Mouse (Mus musculus) neural tube, embryonic 11.5 days (tissue): ENCODE measurements around the gene Dnpep. TPM values are rescaled to one million over a fixed set of nuclear protein-coding genes. Genes with fewer than 3 reads are reported as not detected.

Experiments
- ATAC-seq: fragments of 200-750 bp; cut with Nextera tagmentation; 2 replicates; pipeline ENCODE4 v1.8.0; 2017; ENCODE audit warnings: moderate number of reproducible peaks, mild to moderate bottlenecking, moderate TSS enrichment, moderate library complexity; ENCODE audit not compliant: insufficient read depth, low FRiP score, low TSS enrichment
- DNase-seq: peaks from one replicate; pipeline ENCODE4 v3.0.0-alpha.2; 2015; ENCODE audit warnings: low spot score
- H3K27ac ChIP-seq: fragments of 300-500 bp; sonication (generic); 2 replicates; pipeline ENCODE4 v1.5.1; 2014; ENCODE audit warnings: low read depth, mild to moderate bottlenecking, low read length
- H3K27me3 ChIP-seq: fragments of 300-500 bp; sonication (generic); 2 replicates; pipeline ENCODE4 v1.6.1; 2014; ENCODE audit warnings: mild to moderate bottlenecking, low read length, mixed read lengths; ENCODE audit not compliant: control insufficient read depth, insufficient read depth
- H3K36me3 ChIP-seq: fragments of 300-500 bp; sonication (generic); 2 replicates; pipeline ENCODE4 v1.6.1; 2014; ENCODE audit warnings: mild to moderate bottlenecking, low read length, moderate library complexity, mixed read lengths; ENCODE audit not compliant: control insufficient read depth, insufficient read depth
- H3K4me1 ChIP-seq: fragments of 300-500 bp; sonication (generic); 2 replicates; pipeline ENCODE4 v1.6.1; 2014; ENCODE audit warnings: low read length, mixed read lengths; ENCODE audit not compliant: control insufficient read depth, insufficient read depth
- H3K4me2 ChIP-seq: fragments of 300-500 bp; sonication (generic); 2 replicates; pipeline ENCODE4 v1.6.1; 2014; ENCODE audit warnings: low read depth, mild to moderate bottlenecking, moderate library complexity
- H3K4me3 ChIP-seq: fragments of 300-500 bp; sonication (generic); 2 replicates; pipeline ENCODE4 v1.5.1; 2014; ENCODE audit warnings: low read depth, low read length
- H3K9ac ChIP-seq: fragments of 300-500 bp; sonication (generic); 2 replicates; pipeline ENCODE4 v1.6.1; 2014; ENCODE audit warnings: mild to moderate bottlenecking, low read length
- H3K9me3 ChIP-seq: fragments of 300-500 bp; sonication (generic); 2 replicates; pipeline ENCODE4 v1.6.1; 2016; ENCODE audit warnings: low read length; ENCODE audit not compliant: control insufficient read depth
- WGBS: fragments of 180-500 bp; shearing (Covaris S2); extraction: QIAGEN DNeasy Blood & Tissue Kit; methylation state at CpG from one replicate; pipeline ENCODE4 v1.1.7; 2014; 5-methylcytosine and 5-hydroxymethylcytosine counted together
- polyA plus RNA-seq: library from polyadenylated mRNA; unstranded; fragments of >200 nt; fragmentation: Nextera tagmentation; extraction: Ambion mirVana; gene quantifications from 2 replicates; pipeline ENCODE4 v1.2.1, GENCODE M21; 2014

Dnpep gene
- polyA plus RNA-seq, 1 experiment from 2014 or later, result 182 TPM

DNA sequence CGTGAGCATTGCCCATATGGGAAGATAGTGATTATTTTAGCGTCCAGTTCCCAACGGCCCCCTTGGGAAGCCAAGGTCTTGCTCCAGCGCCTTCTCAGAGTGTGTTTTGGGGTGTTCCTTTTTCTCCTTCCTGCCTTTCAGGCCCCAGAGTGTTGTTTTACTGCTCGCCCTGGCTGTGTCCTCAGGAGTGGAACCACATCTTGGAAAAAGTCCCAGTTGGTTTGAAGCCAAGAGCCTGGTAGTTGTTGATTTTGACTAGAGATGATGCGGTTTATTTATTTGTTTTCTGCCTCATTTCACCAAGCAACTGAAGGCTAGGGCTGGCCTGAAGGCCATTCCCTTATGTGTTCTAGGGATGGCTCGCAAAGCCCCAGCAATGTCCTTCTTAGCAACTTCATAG, 39.5 kb upstream of the Dnpep start:
- ATAC-seq, result no peak
- no peak overlapping the region for H3K9ac ChIP-seq
- WGBS, result 77% methylated on average over 7 of the region's 7 CpGs

DNA sequence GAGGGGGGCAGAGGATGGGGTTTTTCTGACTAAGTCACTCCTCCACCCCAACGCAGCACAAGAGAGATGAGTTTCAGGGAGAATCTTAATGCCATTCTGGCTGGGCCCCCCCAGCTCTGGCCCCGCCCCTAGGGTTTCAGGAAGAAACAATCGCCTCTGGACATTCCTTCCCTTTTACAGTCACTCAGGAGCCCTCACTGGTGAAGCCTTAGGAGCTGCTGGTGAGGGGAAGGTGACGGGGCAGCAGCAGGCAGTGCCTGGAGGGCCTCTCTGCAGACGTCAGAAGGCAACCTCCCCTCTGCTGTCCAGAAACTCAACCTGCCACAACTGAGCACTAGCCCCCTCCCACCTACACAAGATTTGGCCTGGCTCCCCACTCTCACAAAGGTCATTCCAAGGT, 31.5 kb upstream of the Dnpep start:
- no peak overlapping the region for H3K27ac ChIP-seq
- H3K9me3 ChIP-seq, result no peaks in the 10 kb centered on the region
- ATAC-seq (no peak), DNase-seq (no peak)
- H3K4me1 ChIP-seq, result peaks cover 9% of the 10 kb centered on the region
- no peak overlapping the region for H3K4me3 ChIP-seq
- H3K4me2 ChIP-seq, result no peak overlapping the region
- H3K27me3 ChIP-seq, result no peaks in the 10 kb centered on the region
- H3K36me3 ChIP-seq, result no peaks in the 10 kb centered on the region
- no peak overlapping the region for H3K9ac ChIP-seq
- 44% methylated on average over 5 of the region's 5 CpGs for WGBS

More for the DNA sequence above, 39.5 kb upstream of the Dnpep start:
- DNase-seq, result no peak
- Histone ChIP-seq H3K4me2 (no peak overlapping the region), H3K27me3 (peaks cover 31% of the 10 kb centered on the region), H3K4me3 (no peak overlapping the region), H3K36me3 (no peaks in the 10 kb centered on the region), H3K27ac (no peak overlapping the region), H3K9me3 (no peaks in the 10 kb centered on the region), H3K4me1 (no peaks in the 10 kb centered on the region)

GRCm38 (mm10) chr1:75347279-75347678, 29.5 kb upstream of the Dnpep start:
- no peak for DNase-seq
- H3K36me3 ChIP-seq, result no peaks in the 10 kb centered on the region
- peaks cover 12% of the 10 kb centered on the region for H3K4me1 ChIP-seq
- WGBS, result 81% methylated on average over 5 of the region's 5 CpGs
- H3K9ac ChIP-seq, result no peak overlapping the region
- no peak overlapping the region for H3K4me3 ChIP-seq
- H3K27ac ChIP-seq, result no peak overlapping the region
- H3K4me2 ChIP-seq, result no peak overlapping the region
- H3K9me3 ChIP-seq, result no peaks in the 10 kb centered on the region
- no peak for ATAC-seq
- no peaks in the 10 kb centered on the region for H3K27me3 ChIP-seq

DNA sequence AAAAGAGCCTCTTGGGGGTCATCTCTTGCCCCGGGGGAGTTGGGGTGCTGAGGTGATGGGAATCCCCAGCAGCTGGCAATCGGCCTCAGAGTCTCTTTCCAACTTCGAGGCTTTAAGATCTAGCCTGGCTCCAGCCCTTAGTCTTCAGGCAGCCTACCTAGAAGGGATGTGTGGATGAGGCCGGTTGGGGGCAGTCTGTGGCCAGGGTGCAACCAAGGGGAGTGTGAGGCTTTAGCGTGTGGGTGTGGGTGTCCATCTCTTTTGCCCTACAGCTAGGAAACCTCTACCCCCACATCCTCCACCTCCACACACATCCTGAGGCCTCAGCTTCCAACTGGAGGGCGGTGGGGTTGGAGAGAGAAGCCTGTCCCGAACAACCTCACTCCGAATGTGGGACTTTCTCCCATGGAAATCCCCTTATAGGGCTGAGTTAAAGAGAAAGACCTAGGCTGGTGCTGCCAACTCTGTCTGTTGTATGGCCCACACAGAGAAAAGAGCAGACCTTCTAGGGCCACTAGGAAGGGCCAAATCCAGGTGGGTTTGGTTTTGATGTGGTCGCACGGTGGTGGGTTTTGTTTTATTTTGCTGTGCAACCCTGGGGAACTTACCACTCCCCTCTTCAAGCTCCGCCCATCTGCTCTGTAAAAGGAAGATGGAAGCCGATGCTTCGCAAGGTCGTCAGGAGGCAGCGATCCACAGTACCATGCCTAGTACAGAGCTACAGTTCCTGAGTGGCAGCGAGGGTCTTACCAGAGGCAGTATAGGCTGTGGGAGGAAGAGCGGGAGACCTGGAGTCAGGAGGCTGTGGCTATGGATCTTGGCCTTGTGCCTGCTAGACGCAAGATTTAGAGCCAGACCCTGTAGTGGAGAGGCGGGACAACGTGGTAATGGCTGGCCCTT, 27.5 kb upstream of the Dnpep start:
- Histone ChIP-seq H3K4me2 (no peak overlapping the region), H3K27ac (no peak overlapping the region), H3K4me3 (no peak overlapping the region), H3K9me3 (no peaks in the 10 kb centered on the region), H3K36me3 (no peaks in the 10 kb centered on the region), H3K27me3 (no peaks in the 10 kb centered on the region), H3K4me1 (peaks cover 12% of the 10 kb centered on the region), H3K9ac (no peak overlapping the region)
- ATAC-seq (no peak), DNase-seq (no peak)
- 32% methylated on average over 20 of the region's 20 CpGs for WGBS

DNA sequence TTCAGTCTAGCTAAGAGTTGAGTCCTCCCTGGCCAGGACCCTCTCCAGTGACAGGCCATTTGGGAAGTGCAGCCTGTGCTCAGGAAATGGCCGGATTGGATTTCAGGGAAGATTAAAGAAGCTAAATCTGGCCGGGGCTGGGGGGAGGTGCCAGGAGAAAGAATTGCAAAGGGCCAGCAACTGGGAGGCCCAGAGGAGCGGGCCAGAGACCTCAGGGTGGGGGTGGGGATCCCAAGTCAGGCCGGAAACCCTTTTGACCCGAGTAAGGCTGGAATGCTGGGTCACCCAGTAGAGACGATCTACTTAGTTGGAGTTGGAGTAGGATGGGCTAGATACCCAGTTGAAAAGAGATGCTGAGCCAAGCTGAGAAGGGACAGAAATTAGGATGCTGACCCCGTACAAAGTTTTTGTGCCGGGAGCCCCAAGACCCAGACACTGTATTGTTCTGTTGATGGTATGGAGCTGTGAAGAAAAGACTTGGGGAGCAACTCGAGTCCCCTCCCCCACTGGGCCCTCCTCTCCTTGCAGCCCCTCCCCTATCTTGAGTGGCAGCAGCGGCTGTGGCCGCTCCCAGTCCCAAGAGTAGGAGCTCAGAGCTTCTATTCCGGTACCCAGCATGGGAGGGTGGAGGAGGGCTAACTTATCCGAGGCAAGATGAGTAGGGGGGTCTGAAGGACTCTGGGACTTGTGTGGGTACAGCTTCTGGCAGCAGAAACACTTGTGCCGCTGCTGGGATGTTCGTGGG, 26.7 kb upstream of the Dnpep start:
- Histone ChIP-seq H3K9ac (no peak overlapping the region), H3K27ac (0 out of 2 replicates have a peak overlapping the region, but pooled peaks have one; percentile 11)

GRCm38 (mm10) chr1:75342874-75343416, 25.2 kb upstream of the Dnpep start:
- peaks cover 30% of the 10 kb centered on the region for H3K4me1 ChIP-seq

More for the DNA sequence above, 26.7 kb upstream of the Dnpep start:
- Histone ChIP-seq H3K4me2 (peak overlapping the region; percentile 12; the same call in 1 of the 2 replicates), H3K27me3 (no peaks in the 10 kb centered on the region), H3K4me1 (peaks cover 16% of the 10 kb centered on the region), H3K4me3 (no peak overlapping the region), H3K36me3 (no peaks in the 10 kb centered on the region), H3K9me3 (no peaks in the 10 kb centered on the region)
- ATAC-seq (peak; percentile 65; the same call in 1 of the 2 replicates), DNase-seq (peak; percentile 55)
- 2% methylated on average over 15 of the region's 15 CpGs for WGBS

DNA sequence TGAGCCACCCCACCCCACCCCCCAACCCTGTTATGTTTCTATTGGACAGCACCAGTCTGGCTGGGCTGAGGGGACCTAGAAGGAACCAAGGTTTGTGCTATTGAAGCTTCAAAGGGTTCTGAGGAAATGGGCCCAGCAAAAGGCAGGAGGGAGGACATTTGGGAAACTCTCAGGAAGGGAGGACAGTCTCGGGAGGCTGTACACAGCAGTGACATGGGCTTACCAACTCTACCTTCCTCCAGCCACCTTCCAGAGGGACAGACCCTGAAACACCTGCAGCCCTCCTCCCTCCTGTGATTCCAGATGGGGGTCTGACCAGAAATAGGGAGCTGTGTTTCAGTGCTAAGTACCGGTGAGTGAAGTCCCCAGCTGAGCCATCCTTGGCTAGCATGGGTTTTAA, 22.7 kb upstream of the Dnpep start:
- Histone ChIP-seq H3K9ac (no peak overlapping the region), H3K27ac (no peak overlapping the region), H3K4me1 (peaks cover 28% of the 10 kb centered on the region), H3K4me2 (no peak overlapping the region), H3K9me3 (no peaks in the 10 kb centered on the region), H3K27me3 (no peaks in the 10 kb centered on the region), H3K36me3 (no peaks in the 10 kb centered on the region), H3K4me3 (no peak overlapping the region)
- no peak for ATAC-seq
- WGBS, result 83% methylated on average over 2 of the region's 2 CpGs
- DNase-seq, result no peak

More at GRCm38 (mm10) chr1:75342874-75343416, 25.2 kb upstream of the Dnpep start:
- H3K27ac ChIP-seq, result no peak overlapping the region
- no peak overlapping the region for H3K9ac ChIP-seq
- no peaks in the 10 kb centered on the region for H3K36me3 ChIP-seq
- no peak overlapping the region for H3K4me3 ChIP-seq
- no peaks in the 10 kb centered on the region for H3K9me3 ChIP-seq
- ATAC-seq (no peak), DNase-seq (peak; percentile 76)
- H3K27me3 ChIP-seq, result no peaks in the 10 kb centered on the region
- no peak overlapping the region for H3K4me2 ChIP-seq
- WGBS, result under 1% methylated on average over 8 of the region's 8 CpGs

- Histone ChIP-seq H3K4me3 (no peak overlapping the region), H3K4me1 (peaks cover 22% of the 10 kb centered on the region), H3K9ac (peak overlapping the region; percentile 23; the same call in 1 of the 2 replicates), H3K4me2 (no peak overlapping the region), H3K36me3 (no peaks in the 10 kb centered on the region), H3K9me3 (no peaks in the 10 kb centered on the region), H3K27me3 (no peaks in the 10 kb centered on the region), H3K27ac (peak overlapping the region; percentile 85)
- 36% methylated on average over 9 of the region's 9 CpGs for WGBS
- DNase-seq (peak; percentile 43), ATAC-seq (peak; percentile 37; the same call in 1 of the 2 replicates)
These were observed 21.5 kb upstream of the Dnpep start for GRCm38 (mm10) chr1:75339337-75339736.
